Mouse (Mus musculus) stomach, adult 2 months (tissue): ENCODE results near the gene Arhgef25. TPM values are rescaled to one million over a fixed set of nuclear protein-coding genes. Genes with fewer than 3 reads are reported as not detected.

Source experiments
- polyA plus RNA-seq: library from polyadenylated mRNA; depleted of rRNA; stranded (reverse); fragments of >200 nt; gene quantifications from 2 replicates; pipeline ENCODE4 v1.2.3, GENCODE M21; 2012; rRNA removed

The Arhgef25 gene
- polyA plus RNA-seq: 25.7 and 29.5 TPM in 2 replicates

GRCm38 (mm10) chr10:127189651-127190381 is at the start of gene Arhgef25:
Gene Arhgef25 (minus strand): TSS chr10:127190083.

DNA sequence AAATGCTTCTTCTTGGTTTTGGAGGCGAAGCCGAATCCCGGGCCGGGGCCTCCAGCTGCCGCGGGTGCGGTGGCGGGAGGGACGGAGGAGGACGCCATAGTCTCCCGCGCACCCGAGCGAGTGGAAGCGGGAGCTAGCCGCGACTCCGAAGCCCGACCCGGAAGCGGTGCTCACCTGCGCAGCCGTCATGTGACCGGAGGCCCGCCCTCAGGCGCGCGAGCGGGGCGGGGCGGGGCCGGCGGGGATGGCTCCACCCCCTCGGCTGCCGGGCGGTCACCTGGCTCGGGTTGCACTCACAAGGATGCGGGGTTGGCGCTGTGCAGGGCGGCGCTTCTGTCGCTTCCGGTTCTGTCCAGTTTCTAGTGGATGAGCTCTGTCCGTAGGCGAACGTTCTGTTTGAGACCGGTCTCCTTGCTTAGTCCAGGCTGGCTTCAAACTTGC is 21.6 kb upstream of the Arhgef25 start, which contains the start of gene Pip4k2c:
TSS of gene Pip4k2c (minus strand) at position 172 of the 441 bp plus-strand sequence.

DNA sequence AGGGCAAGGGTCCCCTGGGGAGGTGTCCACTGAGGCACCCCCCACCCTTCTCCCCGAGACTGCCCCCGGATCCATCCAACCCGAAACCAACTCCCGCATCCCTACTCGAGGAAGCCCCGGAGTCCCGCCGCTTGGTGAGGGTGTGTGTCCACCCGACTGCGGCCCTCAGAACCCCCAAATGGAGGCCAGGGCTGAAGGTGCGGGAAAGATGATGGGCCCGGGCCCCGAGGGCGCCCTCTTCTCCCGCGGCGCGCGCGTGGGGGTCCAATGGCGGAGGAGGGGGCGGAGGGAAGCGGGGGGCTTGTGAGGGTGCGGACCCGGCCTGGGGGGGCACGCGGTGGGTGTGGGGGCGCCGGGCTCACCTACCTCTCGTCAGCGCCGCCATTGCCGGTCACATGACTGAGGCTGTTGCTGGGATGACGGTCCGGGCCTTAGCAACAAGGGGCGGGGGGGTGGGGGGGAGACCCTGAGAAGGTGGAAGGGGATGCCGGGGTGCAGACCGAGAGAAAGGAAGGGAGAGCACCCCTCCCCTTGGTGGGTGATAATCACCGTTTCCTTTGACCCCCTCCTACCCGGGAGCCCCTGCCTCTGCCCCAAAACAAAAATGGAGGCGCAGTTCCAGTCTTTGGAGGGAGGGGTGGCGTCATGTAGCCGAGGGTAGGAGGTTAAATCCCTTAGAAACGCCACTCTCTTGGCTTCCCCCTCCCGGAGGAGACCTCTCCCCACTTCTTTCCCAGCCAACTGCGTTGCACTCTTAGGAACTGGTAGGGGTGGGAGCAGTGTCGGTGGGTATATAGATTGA is 5.6 kb upstream of the Arhgef25 start, which contains the start of gene Dtx3:
TSS of gene Dtx3 (minus strand) at position 401 of the 802 bp plus-strand sequence.

GRCm38 (mm10) chr10:127179871-127180694 is 9.8 kb downstream of the Arhgef25 start, which contains the start of gene Slc26a10:
Gene Slc26a10 (minus strand): TSS chr10:127180645.

GRCm38 (mm10) chr10:127164631-127165353 is 25.1 kb downstream of the Arhgef25 start, which contains the start of gene B4galnt1:
Gene B4galnt1 (plus strand): TSS chr10:127165225.

Other genes starting within 250 kb of the Arhgef25 start
- gene Ctdsp2, start 211.4 kb downstream of the Arhgef25 start, polyA plus RNA-seq: 41.0 and 43.8 TPM in 2 replicates
- 17.5 and 21.4 TPM in 2 replicates for gene Avil, start 189.4 kb downstream of the Arhgef25 start, polyA plus RNA-seq
- gene Tsfm, start 159.2 kb downstream of the Arhgef25 start, polyA plus RNA-seq: 21.3 and 39.8 TPM in 2 replicates
- gene Mettl1, start 148.7 kb downstream of the Arhgef25 start, polyA plus RNA-seq: 9.2 and 10.7 TPM in 2 replicates
- gene Eef1akmt3, start 148.6 kb downstream of the Arhgef25 start, polyA plus RNA-seq: 1.1 and 1.4 TPM in 2 replicates
- gene Cyp27b1, start 141.8 kb downstream of the Arhgef25 start, polyA plus RNA-seq: 0.66 and 1.2 TPM in 2 replicates
- gene March9, start 129.9 kb downstream of the Arhgef25 start, polyA plus RNA-seq: 5.7 and 8.0 TPM in 2 replicates
- 47.5 and 59.4 TPM in 2 replicates for gene Cdk4, start 126.5 kb downstream of the Arhgef25 start, polyA plus RNA-seq
- 22.0 and 25.4 TPM in 2 replicates for gene Tspan31, start 119.8 kb downstream of the Arhgef25 start, polyA plus RNA-seq
- 2.3 and 3.5 TPM in 2 replicates for gene Agap2, start 114.8 kb downstream of the Arhgef25 start, polyA plus RNA-seq
- gene Os9, start 69.0 kb downstream of the Arhgef25 start, polyA plus RNA-seq: 44.9 and 55.6 TPM in 2 replicates
- gene B4galnt1, start 24.9 kb downstream of the Arhgef25 start, polyA plus RNA-seq: 169 and 171 TPM in 2 replicates
- 0.96 and 2.6 TPM in 2 replicates for gene Slc26a10, start 9.4 kb downstream of the Arhgef25 start, polyA plus RNA-seq
- 49.2 and 63.1 TPM in 2 replicates for gene Dtx3, start 5.6 kb upstream of the Arhgef25 start, polyA plus RNA-seq
- 16.3 and 17.7 TPM in 2 replicates for gene Pip4k2c, start 21.5 kb upstream of the Arhgef25 start, polyA plus RNA-seq
- gene Kif5a, start 73.3 kb upstream of the Arhgef25 start, polyA plus RNA-seq: 1.4 and 3.6 TPM in 2 replicates
- 108 and 112 TPM in 2 replicates for gene Dctn2, start 76.3 kb upstream of the Arhgef25 start, polyA plus RNA-seq
- 35.2 and 37.4 TPM in 2 replicates for gene Mbd6, start 98.9 kb upstream of the Arhgef25 start, polyA plus RNA-seq
- gene Mars, start 121.7 kb upstream of the Arhgef25 start, polyA plus RNA-seq: 31.8 and 34.2 TPM in 2 replicates
- gene Arhgap9, start 131.9 kb upstream of the Arhgef25 start, polyA plus RNA-seq: 1.1 and 2.8 TPM in 2 replicates
- 5.7 and 9.6 TPM in 2 replicates for gene Gli1, start 151.9 kb upstream of the Arhgef25 start, polyA plus RNA-seq
- not detected in 2 replicates for gene Inhbe, start 164.3 kb upstream of the Arhgef25 start, polyA plus RNA-seq
- gene Inhbc, start 180.3 kb upstream of the Arhgef25 start, polyA plus RNA-seq: 0.09 and 0.10 TPM in 2 replicates
- gene R3hdm2, start 190.2 kb upstream of the Arhgef25 start, polyA plus RNA-seq: 64.7 and 74.9 TPM in 2 replicates